Mouse (Mus musculus) embryonic facial prominence, embryonic 15.5 days (tissue): ENCODE data around the gene Cd79b. TPM values are rescaled to one million over a fixed set of nuclear protein-coding genes. Genes with fewer than 3 reads are reported as not detected.

Experiments
- ATAC-seq: fragments of 200-750 bp; cut with Nextera tagmentation; 2 replicates; pipeline ENCODE4 v1.8.0; 2017; ENCODE audit warnings: low read depth, moderate TSS enrichment; ENCODE audit not compliant: insufficient number of reproducible peaks, low FRiP score, low TSS enrichment
- H3K27ac ChIP-seq: fragments of 300-500 bp; sonication (generic); replicated peaks from 2 replicates; pipeline ENCODE4 v1.5.1; 2015; ENCODE audit warnings: mild to moderate bottlenecking, inconsistent platforms
- H3K27me3 ChIP-seq: fragments of 300-500 bp; sonication (generic); 2 replicates; pipeline ENCODE4 v1.6.1; 2015; ENCODE audit warnings: inconsistent platforms
- H3K36me3 ChIP-seq: fragments of 300-500 bp; sonication (generic); 2 replicates; pipeline ENCODE4 v1.6.1; 2015; ENCODE audit warnings: mild to moderate bottlenecking, inconsistent platforms
- H3K4me1 ChIP-seq: fragments of 300-500 bp; sonication (generic); 2 replicates; pipeline ENCODE4 v1.6.1; 2015; ENCODE audit warnings: inconsistent platforms
- H3K4me2 ChIP-seq: fragments of 300-500 bp; sonication (generic); replicated peaks from 2 replicates; pipeline ENCODE4 v1.6.1; 2015; ENCODE audit warnings: mild to moderate bottlenecking, inconsistent platforms
- H3K4me3 ChIP-seq: fragments of 300-500 bp; sonication (generic); replicated peaks from 2 replicates; pipeline ENCODE4 v1.5.1; 2015; ENCODE audit warnings: mild to moderate bottlenecking, inconsistent platforms
- H3K9ac ChIP-seq: fragments of 300-500 bp; sonication (generic); 2 replicates; pipeline ENCODE4 v1.6.1; 2015; ENCODE audit warnings: inconsistent platforms
- H3K9me3 ChIP-seq: fragments of 300-500 bp; sonication (generic); replicated peaks from 2 replicates; pipeline ENCODE4 v1.6.1; 2016; ENCODE audit warnings: inconsistent platforms
- WGBS: fragments of 180-500 bp; shearing (Covaris S2); methylation state at CpG from one replicate; pipeline ENCODE4 v1.1.7; 2015; 5-methylcytosine and 5-hydroxymethylcytosine counted together
- polyA plus RNA-seq: library from polyadenylated mRNA; unstranded; fragments of >200 nt; fragmentation: Nextera tagmentation; extraction: Ambion mirVana; gene quantifications from 2 replicates; pipeline ENCODE4 v1.2.1, GENCODE M21; 2015

The Cd79b gene
- polyA plus RNA-seq, 1 experiment from 2014 or later = 3.4 TPM

DNA sequence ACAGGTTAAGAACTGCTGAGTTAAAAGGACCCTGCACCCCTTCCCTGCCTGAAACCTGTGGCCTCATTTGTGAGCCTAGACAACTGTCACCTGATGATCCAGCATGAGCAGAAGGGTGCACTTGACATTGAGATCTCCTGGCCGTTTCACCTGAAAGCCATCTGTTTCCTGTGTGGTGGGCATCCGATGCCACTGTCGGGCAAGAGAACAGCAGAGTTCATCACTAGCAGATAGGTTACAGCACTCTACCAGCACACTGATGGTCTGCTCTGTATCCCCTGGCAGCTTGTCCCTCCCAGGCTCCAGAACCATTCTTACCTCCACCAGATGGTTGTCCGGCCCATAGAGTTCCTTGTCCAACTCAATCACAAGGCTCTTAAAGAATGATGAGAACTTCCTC lies 49.0 kb downstream of the Cd79b start:
- Histone ChIP-seq H3K4me3 (no peak overlapping the region), H3K36me3 (peaks cover 67% of the 10 kb centered on the region), H3K27ac (no peak overlapping the region), H3K4me2 (no peak overlapping the region), H3K9me3 (no peaks in the 10 kb centered on the region), H3K27me3 (no peaks in the 10 kb centered on the region), H3K9ac (no peak overlapping the region), H3K4me1 (peaks cover 33% of the 10 kb centered on the region)
- ATAC-seq = no peak
- 88% methylated on average over 4 of the region's 4 CpGs for WGBS

GRCm38 (mm10) chr11:106264988-106265387 lies 49.6 kb downstream of the Cd79b start:
- peaks cover 69% of the 10 kb centered on the region for H3K36me3 ChIP-seq
- peaks cover 27% of the 10 kb centered on the region for H3K4me1 ChIP-seq
- no peak overlapping the region for H3K27ac ChIP-seq
- H3K4me3 ChIP-seq = no peak overlapping the region
- 91% methylated on average over 15 of the region's 15 CpGs for WGBS
- H3K27me3 ChIP-seq = no peaks in the 10 kb centered on the region
- H3K9me3 ChIP-seq = no peaks in the 10 kb centered on the region
- no peak overlapping the region for H3K9ac ChIP-seq
- H3K4me2 ChIP-seq = no peak overlapping the region
- ATAC-seq = no peak

DNA sequence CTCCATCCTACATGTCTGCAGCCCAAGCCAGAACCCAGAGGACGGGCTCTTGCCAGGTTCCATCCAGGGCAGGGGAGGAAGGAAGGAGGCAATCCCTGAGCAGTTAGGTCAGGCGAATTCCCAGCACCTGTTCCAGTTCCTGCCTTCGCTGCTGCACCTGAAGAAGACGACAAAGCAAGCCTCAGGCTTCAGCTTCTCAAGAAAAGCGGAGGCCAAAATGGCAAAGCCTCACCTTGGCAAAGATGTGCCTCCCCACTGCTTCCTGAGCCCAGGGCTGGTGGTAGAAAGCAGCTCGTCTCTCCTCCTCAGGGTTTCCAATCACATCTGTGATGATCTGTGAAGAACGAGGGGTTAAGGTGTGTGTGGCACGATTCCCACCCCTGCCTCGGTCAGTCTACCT lies 50.6 kb downstream of the Cd79b start:
- Histone ChIP-seq H3K9ac (no peak overlapping the region), H3K4me2 (no peak overlapping the region), H3K36me3 (peaks cover 74% of the 10 kb centered on the region), H3K27ac (no peak overlapping the region), H3K4me3 (no peak overlapping the region), H3K27me3 (no peaks in the 10 kb centered on the region), H3K4me1 (peaks cover 20% of the 10 kb centered on the region), H3K9me3 (no peaks in the 10 kb centered on the region)
- WGBS = 87% methylated on average over 9 of the region's 9 CpGs
- no peak for ATAC-seq

Other genes with a start within 250 kb of the Cd79b start
- gene Taco1, start 248.7 kb downstream of the Cd79b start, polyA plus RNA-seq = 9.2 and 10.1 TPM in 2 replicates
- 27.5 and 27.6 TPM in 2 replicates for gene Map3k3, start 230.1 kb downstream of the Cd79b start, polyA plus RNA-seq
- gene Gm10840, start 153.9 kb downstream of the Cd79b start, polyA plus RNA-seq = 0.71 TPM in 1 of 2 replicates, not detected in the other
- gene Limd2, start 153.9 kb downstream of the Cd79b start, polyA plus RNA-seq = 250 and 257 TPM in 2 replicates
- gene Strada, start 112.6 kb downstream of the Cd79b start, polyA plus RNA-seq = 28.4 and 29.3 TPM in 2 replicates
- 88.9 and 91.8 TPM in 2 replicates for gene Ccdc47, start 98.4 kb downstream of the Cd79b start, polyA plus RNA-seq
- gene Ddx42, start 97.8 kb downstream of the Cd79b start, polyA plus RNA-seq = 71.1 and 77.5 TPM in 2 replicates
- gene Ftsj3, start 58.7 kb downstream of the Cd79b start, polyA plus RNA-seq = 53.7 and 54.7 TPM in 2 replicates
- 279 and 291 TPM in 2 replicates for gene Psmc5, start 58.6 kb downstream of the Cd79b start, polyA plus RNA-seq
- 120 TPM in 2 replicates for gene Smarcd2, start 41.8 kb downstream of the Cd79b start, polyA plus RNA-seq
- 0.46 and 0.71 TPM in 2 replicates for gene Tcam1, start 38.1 kb downstream of the Cd79b start, polyA plus RNA-seq
- gene Gh, start 12.9 kb downstream of the Cd79b start, polyA plus RNA-seq = not detected in 2 replicates
- gene Scn4a, start 38.5 kb upstream of the Cd79b start, polyA plus RNA-seq = 0.59 and 0.68 TPM in 2 replicates
- gene Prr29, start 50.7 kb upstream of the Cd79b start, polyA plus RNA-seq = 2.9 and 4.7 TPM in 2 replicates
- gene Icam2, start 73.3 kb upstream of the Cd79b start, polyA plus RNA-seq = 39.4 and 43.2 TPM in 2 replicates
- 6.2 and 6.3 TPM in 2 replicates for gene Ern1, start 173.1 kb upstream of the Cd79b start, polyA plus RNA-seq